Mouse (Mus musculus): ENCODE results near the gene Ftsj3. TPM values are rescaled to one million over a fixed set of nuclear protein-coding genes. Genes with fewer than 3 reads are reported as not detected.

Gene Ftsj3
- total and polyA plus RNA-seq, 3 experiments = 205 to 308 TPM; not detected in 1

DNA sequence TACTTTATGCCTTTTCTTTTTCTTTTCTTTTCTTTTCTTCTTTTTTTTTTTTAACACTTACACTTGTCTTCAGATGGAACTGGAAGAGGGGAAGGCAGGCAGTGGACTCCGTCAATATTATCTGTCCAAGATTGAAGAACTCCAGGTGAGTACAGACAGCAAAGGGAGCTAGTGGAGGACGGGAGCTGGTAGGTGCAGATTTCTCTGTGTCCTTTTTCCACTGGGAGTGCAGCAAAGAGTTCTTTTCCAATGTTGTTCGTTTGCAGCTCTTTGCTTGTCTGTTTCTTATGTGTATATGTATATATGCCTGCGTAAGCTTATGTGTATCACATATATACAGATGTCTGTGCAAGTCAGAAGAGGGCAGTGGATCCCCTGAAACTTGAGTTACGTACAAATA lies 896 bp upstream of the Ftsj3 start:
- H3K27ac ChIP-seq (ENCODE audit: control insufficient read depth, low read depth, low read length) = no peak overlapping the region; the same call in 1 of the 2 replicates
- no peak for DNase-seq (ENCODE audit: low read depth, low spot score)
- H3K36me3 ChIP-seq (ENCODE audit: control insufficient read depth in 1 of 2, insufficient read depth in 2 of 2, low read length in 2 of 2) = peaks cover 16 to 21% of the 10 kb centered on the region in 2 experiments

GRCm38 (mm10) chr11:106255174-106255573 lies 705 bp downstream of the Ftsj3 start:
- TF ChIP-seq HCFC1 (IDR thresholded peaks at IDR 0.05; ENCODE audit: low read depth, low read length) (no peak), MAX (IDR thresholded peaks at IDR 0.05; ENCODE audit: low read length) (no peak), TAL1 (IDR thresholded peaks at IDR 0.05; ENCODE audit: low read length) (no peak), MAFK (IDR thresholded peaks at IDR 0.05; ENCODE audit: borderline replicate concordance, low read depth, low read length) (no peak), MEF2A (IDR thresholded peaks at IDR 0.05; ENCODE audit: extremely low read depth, insufficient replicate concordance, low read depth, low read length, poor library complexity, severe bottlenecking) (no peak)
- H3K9me3 ChIP-seq (replicated peaks; ENCODE audit: insufficient read depth, low read length) = no peaks in the 10 kb centered on the region
- H3K36me3 ChIP-seq (ENCODE audit: control insufficient read depth in 1 of 2, insufficient read depth in 2 of 2, low read length in 2 of 2) = peaks cover 19 to 21% of the 10 kb centered on the region in 2 experiments
- no peak for DNase-seq (ENCODE audit: low read depth, low spot score)
- H3K79me2 ChIP-seq (ENCODE audit: control insufficient read depth, insufficient read depth, low read length, poor library complexity) = peaks cover 59% of the 10 kb centered on the region
- peak overlapping the region; percentile 84 for H3K27ac ChIP-seq (ENCODE audit: control insufficient read depth, low read depth, low read length)
- H3K4me1 ChIP-seq (ENCODE audit: control insufficient read depth in 1 of 2, insufficient read depth in 2 of 2, low read length in 2 of 2) = peaks cover 3 to 18% of the 10 kb centered on the region in 2 experiments; a peak in 3 of 4 replicates
- H3K27me3 ChIP-seq (ENCODE audit: control insufficient read depth in 1 of 2, insufficient read depth in 2 of 2, low read length in 2 of 2) = no peaks in the 10 kb centered on the region
- H3K4me3 ChIP-seq (ENCODE audit: control insufficient read depth in 1 of 2, insufficient read depth in 1 of 2, low read depth in 2 of 2, low read length in 2 of 2) = peak overlapping the region; percentile 78 to 94
- H3K9ac ChIP-seq (ENCODE audit: control insufficient read depth, low read depth, low read length, poor library complexity, severe bottlenecking) = peak overlapping the region; percentile 83

More for the DNA sequence above, 896 bp upstream of the Ftsj3 start:
- Histone ChIP-seq H3K4me1 (ENCODE audit: control insufficient read depth in 1 of 2, insufficient read depth in 2 of 2, low read length in 2 of 2) (peaks cover 3 to 18% of the 10 kb centered on the region in 2 experiments; a peak in 3 of 4 replicates), H3K79me2 (ENCODE audit: control insufficient read depth, insufficient read depth, low read length, poor library complexity) (peaks cover 57% of the 10 kb centered on the region), H3K27me3 (ENCODE audit: control insufficient read depth in 1 of 2, insufficient read depth in 2 of 2, low read length in 2 of 2) (no peaks in the 10 kb centered on the region), H3K4me3 (ENCODE audit: control insufficient read depth in 1 of 2, insufficient read depth in 1 of 2, low read depth in 2 of 2, low read length in 2 of 2) (peak overlapping the region; percentile 78 to 94), H3K9ac (ENCODE audit: control insufficient read depth, low read depth, low read length, poor library complexity, severe bottlenecking) (peak overlapping the region; percentile 83), H3K9me3 (replicated peaks; ENCODE audit: insufficient read depth, low read length) (no peaks in the 10 kb centered on the region)
- TF ChIP-seq NRF1 (IDR thresholded peaks at IDR 0.05; ENCODE audit: insufficient read depth, low read depth, low read length, poor library complexity, severe bottlenecking) = no peak
- TF ChIP-seq CTCF (IDR thresholded peaks at IDR 0.05 in 2 of 3, conservative IDR thresholded peaks at IDR 0.05 in 1 of 3; ENCODE audit: control insufficient read depth in 1 of 3, insufficient read depth in 1 of 3, low read depth in 2 of 3, low read length in 3 of 3, poor library complexity in 1 of 3, severe bottlenecking in 1 of 3) = no peak
- TF ChIP-seq ELF1 (IDR thresholded peaks at IDR 0.05; ENCODE audit: low read depth, low read length) = no peak
- 0 out of 2 replicates have a peak, but pooled peaks have one; percentile 14 for TF ChIP-seq CHD1 (IDR thresholded peaks at IDR 0.05; ENCODE audit: low read depth, low read length)

GRCm38 (mm10) chr11:106254767-106255166 lies 1.1 kb downstream of the Ftsj3 start:
- Histone ChIP-seq H3K27me3 (ENCODE audit: control insufficient read depth in 1 of 2, insufficient read depth in 2 of 2, low read length in 2 of 2) (no peaks in the 10 kb centered on the region), H3K9me3 (replicated peaks; ENCODE audit: insufficient read depth, low read length) (no peaks in the 10 kb centered on the region), H3K4me3 (ENCODE audit: control insufficient read depth in 1 of 2, insufficient read depth in 1 of 2, low read depth in 2 of 2, low read length in 2 of 2) (peak overlapping the region; percentile 78 to 94), H3K36me3 (ENCODE audit: control insufficient read depth in 1 of 2, insufficient read depth in 2 of 2, low read length in 2 of 2) (peaks cover 21 to 22% of the 10 kb centered on the region in 2 experiments), H3K4me1 (ENCODE audit: control insufficient read depth in 1 of 2, insufficient read depth in 2 of 2, low read length in 2 of 2) (peaks cover 3 to 18% of the 10 kb centered on the region in 2 experiments; a peak in 3 of 4 replicates), H3K27ac (ENCODE audit: control insufficient read depth, low read depth, low read length) (peak overlapping the region; percentile 84), H3K9ac (ENCODE audit: control insufficient read depth, low read depth, low read length, poor library complexity, severe bottlenecking) (peak overlapping the region; percentile 83), H3K79me2 (ENCODE audit: control insufficient read depth, insufficient read depth, low read length, poor library complexity) (peaks cover 59% of the 10 kb centered on the region)
- no peak for DNase-seq (ENCODE audit: low read depth, low spot score)
- TF ChIP-seq MAFK (IDR thresholded peaks at IDR 0.05; ENCODE audit: borderline replicate concordance, low read depth, low read length) (no peak), EP300 (IDR thresholded peaks at IDR 0.05; ENCODE audit: low read depth in 1 of 2, low read length in 2 of 2) (no peak), TBP (IDR thresholded peaks at IDR 0.05; ENCODE audit: low read depth, low read length) (no peak), MAX (IDR thresholded peaks at IDR 0.05; ENCODE audit: low read length) (no peak), CHD1 (IDR thresholded peaks at IDR 0.05; ENCODE audit: low read depth, low read length) (no peak), UBTF (IDR thresholded peaks at IDR 0.05; ENCODE audit: borderline replicate concordance, insufficient read depth, low read depth, low read length) (no peak), POLR2AphosphoS5 (IDR thresholded peaks at IDR 0.05; ENCODE audit: borderline replicate concordance, low read depth, low read length) (no peak), NELFE (IDR thresholded peaks at IDR 0.05; ENCODE audit: low read depth, low read length) (no peak), RAD21 (IDR thresholded peaks at IDR 0.05; ENCODE audit: low read depth, low read length) (no peak), TCF12 (IDR thresholded peaks at IDR 0.05; ENCODE audit: low read depth, low read length) (no peak), ZC3H11A (IDR thresholded peaks at IDR 0.05; ENCODE audit: low read depth, low read length) (no peak), GATA1 (IDR thresholded peaks at IDR 0.05; ENCODE audit: low read depth, low read length) (no peak), ZMIZ1 (IDR thresholded peaks at IDR 0.05; ENCODE audit: low read depth, low read length) (no peak), ETS1 (IDR thresholded peaks at IDR 0.05; ENCODE audit: low read depth, low read length) (no peak), NRF1 (IDR thresholded peaks at IDR 0.05; ENCODE audit: insufficient read depth, low read depth, low read length, poor library complexity, severe bottlenecking) (no peak), MYB (IDR thresholded peaks at IDR 0.05; ENCODE audit: low read depth, low read length) (no peak), SIN3A (IDR thresholded peaks at IDR 0.05; ENCODE audit: low read length) (no peak), CHD2 (IDR thresholded peaks at IDR 0.05; ENCODE audit: low read length) (no peak)

All from MEL (cell line).